Mouse (Mus musculus) lung, embryonic 16.5 days (tissue): ENCODE results near the gene Cd244a. TPM values are rescaled to one million over a fixed set of nuclear protein-coding genes. Genes with fewer than 3 reads are reported as not detected.

Experiments used
- ATAC-seq: fragments of 200-750 bp; cut with Nextera tagmentation; 2 replicates; pipeline ENCODE4 v1.8.0; 2017; ENCODE audit warnings: low read depth, mild to moderate bottlenecking, moderate library complexity
- H3K27ac ChIP-seq: fragments of 300-500 bp; sonication (generic); 2 replicates; pipeline ENCODE4 v1.5.1; 2014; ENCODE audit warnings: mild to moderate bottlenecking, control low read depth, low read length
- H3K27me3 ChIP-seq: fragments of 300-500 bp; sonication (generic); 2 replicates; pipeline ENCODE4 v1.6.1; 2014; ENCODE audit warnings: low read depth, low read length, mixed read lengths; ENCODE audit not compliant: control insufficient read depth, insufficient read depth
- H3K36me3 ChIP-seq: fragments of 300-500 bp; sonication (generic); 2 replicates; pipeline ENCODE4 v1.6.1; 2014; ENCODE audit warnings: low read length; ENCODE audit not compliant: control insufficient read depth, insufficient read depth
- H3K4me1 ChIP-seq: fragments of 300-500 bp; sonication (generic); replicated peaks from 2 replicates; pipeline ENCODE4 v1.6.1; 2014; ENCODE audit warnings: low read length, mixed read lengths; ENCODE audit not compliant: control insufficient read depth, insufficient read depth
- H3K4me2 ChIP-seq: fragments of 300-500 bp; sonication (generic); 2 replicates; pipeline ENCODE4 v1.6.1; 2014; ENCODE audit warnings: low read depth, low read length, control low read depth
- H3K4me3 ChIP-seq: fragments of 300-500 bp; sonication (generic); 2 replicates; pipeline ENCODE4 v1.5.1; 2014; ENCODE audit warnings: mild to moderate bottlenecking, low read length, control low read depth
- H3K9ac ChIP-seq: fragments of 300-500 bp; sonication (generic); 2 replicates; pipeline ENCODE4 v1.6.1; 2014; ENCODE audit warnings: low read length, control low read depth
- H3K9me3 ChIP-seq: fragments of 300-500 bp; sonication (generic); 2 replicates; pipeline ENCODE4 v1.6.1; 2016; ENCODE audit warnings: low read length; ENCODE audit not compliant: control insufficient read depth
- WGBS: fragments of 180-500 bp; shearing (Covaris S2); extraction: QIAGEN DNeasy Blood & Tissue Kit; methylation state at CpG from one replicate; pipeline ENCODE4 v1.1.7; 2014; 5-methylcytosine and 5-hydroxymethylcytosine counted together
- microRNA-seq: library from miRNA; unstranded; fragments of <30 nt; microRNA quantifications from one replicate; pipeline ENCODE4, GENCODE M21; 2016
- polyA plus RNA-seq: library from polyadenylated mRNA; unstranded; fragments of >200 nt; fragmentation: Nextera tagmentation; extraction: Ambion mirVana; gene quantifications from 2 replicates; pipeline ENCODE4 v1.2.1, GENCODE M21; 2015

Cd244a gene
- polyA plus RNA-seq, 1 experiment from 2014 or later = 1.0 TPM

DNA sequence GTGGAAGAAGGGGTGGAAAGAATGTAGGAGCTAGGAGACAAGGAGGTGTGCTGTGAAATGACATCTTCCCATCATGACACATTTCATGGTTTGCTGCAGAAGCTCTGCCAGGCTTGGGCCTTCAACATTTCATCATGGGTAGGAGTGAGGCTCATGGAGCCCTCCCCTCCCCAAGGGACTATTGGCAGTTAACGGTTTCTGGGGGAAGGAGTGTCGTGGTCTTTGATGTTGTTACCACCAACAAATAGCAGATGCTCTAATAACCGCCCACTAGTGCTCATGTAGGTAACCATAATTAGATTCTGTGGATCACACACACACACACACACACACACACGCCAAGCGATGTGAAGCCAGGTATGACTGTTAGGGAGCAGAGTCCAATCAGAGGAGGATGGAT, 93.7 kb downstream of the Cd244a start, which contains the start of gene Slamf7:
Slamf7 (minus strand) TSS at position 302 of the 400 bp plus-strand sequence.
- no peaks in the 10 kb centered on the region for H3K27me3 ChIP-seq
- H3K27ac ChIP-seq = no peak within 1 kb of the TSS
- H3K4me1 ChIP-seq = no peaks in the 10 kb centered on the region
- H3K4me3 ChIP-seq = no peak within 1 kb of the TSS
- ATAC-seq = no peak
- WGBS = 88% methylated on average over 5 of the region's 5 CpGs
- no peaks in the 10 kb centered on the region for H3K9me3 ChIP-seq
- H3K9ac ChIP-seq = no peak within 1 kb of the TSS
- no peaks in the 10 kb centered on the region for H3K36me3 ChIP-seq
- no peak within 1 kb of the TSS for H3K4me2 ChIP-seq

DNA sequence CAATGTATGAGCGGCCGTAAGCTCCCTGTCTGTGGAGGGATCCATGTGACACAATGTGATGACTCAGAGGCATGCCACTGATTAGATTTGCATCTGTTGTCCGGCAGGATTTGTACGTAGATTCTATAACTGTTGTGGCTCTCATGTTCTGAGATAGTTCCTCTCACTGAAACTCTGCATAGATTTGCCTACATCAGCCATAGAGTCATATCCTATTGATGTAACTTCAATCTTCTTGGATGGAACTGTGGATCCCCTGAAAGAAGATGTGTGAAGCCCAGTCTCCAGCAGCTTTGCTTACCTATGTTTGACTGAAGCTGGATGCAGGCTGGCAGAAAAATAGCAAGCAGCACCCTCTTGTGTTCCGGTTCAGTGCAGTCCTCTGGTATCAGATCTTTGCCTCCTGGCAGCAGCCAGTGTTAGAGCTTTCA, 99.6 kb downstream of the Cd244a start:
- Histone ChIP-seq H3K9me3 (no peaks in the 10 kb centered on the region), H3K4me1 (no peaks in the 10 kb centered on the region), H3K4me2 (no peak overlapping the region), H3K27me3 (no peaks in the 10 kb centered on the region), H3K4me3 (no peak overlapping the region), H3K9ac (no peak overlapping the region), H3K27ac (no peak overlapping the region), H3K36me3 (no peaks in the 10 kb centered on the region)
- ATAC-seq = no peak
- 45% methylated on average over 5 of the region's 5 CpGs for WGBS

Small RNA genes within 50 kb of the gene (microRNA-seq; reads per million reads assigned to microRNA genes)
- not detected for gene Mir7683

Other genes with a start within 250 kb of the Cd244a start
- 52.0 and 52.1 TPM in 2 replicates for gene Dedd, start 230.0 kb upstream of the Cd244a start, polyA plus RNA-seq
- 43.5 and 44.9 TPM in 2 replicates for gene Nit1, start 213.5 kb upstream of the Cd244a start, polyA plus RNA-seq
- 86.4 and 99.8 TPM in 2 replicates for gene Pfdn2, start 213.5 kb upstream of the Cd244a start, polyA plus RNA-seq
- gene Klhdc9, start 198.4 kb upstream of the Cd244a start, polyA plus RNA-seq = 3.8 and 4.4 TPM in 2 replicates
- gene Nectin4, start 189.1 kb upstream of the Cd244a start, polyA plus RNA-seq = 7.4 and 9.4 TPM in 2 replicates
- 2.6 and 3.2 TPM in 2 replicates for gene Arhgap30, start 170.2 kb upstream of the Cd244a start, polyA plus RNA-seq
- gene Usf1, start 147.9 kb upstream of the Cd244a start, polyA plus RNA-seq = 73.6 and 81.7 TPM in 2 replicates
- gene Tstd1, start 140.3 kb upstream of the Cd244a start, polyA plus RNA-seq = 5.9 and 8.4 TPM in 2 replicates
- gene F11r, start 121.7 kb upstream of the Cd244a start, polyA plus RNA-seq = 134 and 145 TPM in 2 replicates
- gene Alyref2, start 55.7 kb upstream of the Cd244a start, polyA plus RNA-seq = 11.8 and 13.6 TPM in 2 replicates
- not detected in 2 replicates for gene Itln1, start 23.9 kb upstream of the Cd244a start, polyA plus RNA-seq
- 0.49 and 0.85 TPM in 2 replicates for gene Ly9, start 48.2 kb downstream of the Cd244a start, polyA plus RNA-seq
- 0.28 and 0.63 TPM in 2 replicates for gene Slamf7, start 93.8 kb downstream of the Cd244a start, polyA plus RNA-seq
- gene Cd48, start 122.8 kb downstream of the Cd244a start, polyA plus RNA-seq = 4.7 and 6.7 TPM in 2 replicates
- 0.52 and 0.53 TPM in 2 replicates for gene Slamf1, start 207.9 kb downstream of the Cd244a start, polyA plus RNA-seq